Mouse (Mus musculus): ENCODE measurements around the gene Bola2.

GRCm38 (mm10) chr7:126655695-126656094 lies 39.5 kb upstream of the Bola2 start:
- TF ChIP-seq CTCF (IDR thresholded peaks at IDR 0.05; ENCODE audit: low read depth, low read length) (no peak), POLR2A (IDR thresholded peaks at IDR 0.05; ENCODE audit: extremely low read depth, insufficient read depth, low read length) (no peak)
